Mouse (Mus musculus) layer of hippocampus, postnatal 14 days (tissue): ENCODE measurements at regions not wholly inside any gene's neighbourhood (a gene's known extent, or its start where the extent isn't known, plus 50 kb on each side); places are given as distances from the start of the nearest gene placed in this dataset.

Experiments
- DNase-seq, 2 experiments: peaks; one replicate each; pipeline ENCODE4 v3.0.0; 2021 to 2022; ENCODE audit warnings: low spot score in 2 of 2, mixed read lengths in 1 of 2

GRCm38 (mm10) chr7:74224378-74224777, 210.9 kb upstream of the St8sia2 start:
- no peak for DNase-seq

- DNase-seq = no peak
Observed at GRCm38 (mm10) chr7:74200661-74201060, 187.2 kb upstream of the St8sia2 start.

GRCm38 (mm10) chr7:74198796-74199195, 185.3 kb upstream of the St8sia2 start:
- DNase-seq = peak in 1 of 2 experiments; percentile 32

- DNase-seq = no peak
Observed at GRCm38 (mm10) chr7:74184661-74185060, 171.2 kb upstream of the St8sia2 start.

- no peak for DNase-seq
Observed at GRCm38 (mm10) chr7:74174206-74174605, 160.7 kb upstream of the St8sia2 start.

GRCm38 (mm10) chr7:74173230-74173612, 159.7 kb upstream of the St8sia2 start:
- DNase-seq = no peak

GRCm38 (mm10) chr7:74172504-74173229, 159.2 kb upstream of the St8sia2 start:
- no peak for DNase-seq

GRCm38 (mm10) chr7:74151590-74151989, 138.1 kb upstream of the St8sia2 start:
- DNase-seq = no peak

GRCm38 (mm10) chr7:74143236-74143635, 129.7 kb upstream of the St8sia2 start:
- no peak for DNase-seq

- no peak for DNase-seq
Observed at GRCm38 (mm10) chr7:74138169-74138568, 124.7 kb upstream of the St8sia2 start.

- DNase-seq = peak in 1 of 2 experiments; percentile 37
Observed at GRCm38 (mm10) chr7:74130206-74130836, 116.8 kb upstream of the St8sia2 start.

GRCm38 (mm10) chr7:74112071-74112470, 98.6 kb upstream of the St8sia2 start:
- no peak for DNase-seq

- peak; percentile 8 to 18 for DNase-seq
Observed at GRCm38 (mm10) chr7:74108347-74108746, 94.9 kb upstream of the St8sia2 start.

GRCm38 (mm10) chr7:74107176-74107928, 93.9 kb upstream of the St8sia2 start:
- DNase-seq = peak; percentile 15 to 60

GRCm38 (mm10) chr7:74091402-74092025, 78.0 kb upstream of the St8sia2 start:
- peak; percentile 15 to 54 for DNase-seq

GRCm38 (mm10) chr7:74080846-74081235, 67.4 kb upstream of the St8sia2 start:
- DNase-seq = no peak

GRCm38 (mm10) chr7:74080079-74080845, 66.8 kb upstream of the St8sia2 start:
- no peak for DNase-seq

GRCm38 (mm10) chr7:74072632-74073031, 59.1 kb upstream of the St8sia2 start:
- peak in 1 of 2 experiments; percentile 40 for DNase-seq

GRCm38 (mm10) chr7:74070836-74071235, 57.3 kb upstream of the St8sia2 start:
- DNase-seq = no peak

GRCm38 (mm10) chr7:74065449-74066099, 52.1 kb upstream of the St8sia2 start:
- no peak for DNase-seq
